In the genomic region with DNA sequence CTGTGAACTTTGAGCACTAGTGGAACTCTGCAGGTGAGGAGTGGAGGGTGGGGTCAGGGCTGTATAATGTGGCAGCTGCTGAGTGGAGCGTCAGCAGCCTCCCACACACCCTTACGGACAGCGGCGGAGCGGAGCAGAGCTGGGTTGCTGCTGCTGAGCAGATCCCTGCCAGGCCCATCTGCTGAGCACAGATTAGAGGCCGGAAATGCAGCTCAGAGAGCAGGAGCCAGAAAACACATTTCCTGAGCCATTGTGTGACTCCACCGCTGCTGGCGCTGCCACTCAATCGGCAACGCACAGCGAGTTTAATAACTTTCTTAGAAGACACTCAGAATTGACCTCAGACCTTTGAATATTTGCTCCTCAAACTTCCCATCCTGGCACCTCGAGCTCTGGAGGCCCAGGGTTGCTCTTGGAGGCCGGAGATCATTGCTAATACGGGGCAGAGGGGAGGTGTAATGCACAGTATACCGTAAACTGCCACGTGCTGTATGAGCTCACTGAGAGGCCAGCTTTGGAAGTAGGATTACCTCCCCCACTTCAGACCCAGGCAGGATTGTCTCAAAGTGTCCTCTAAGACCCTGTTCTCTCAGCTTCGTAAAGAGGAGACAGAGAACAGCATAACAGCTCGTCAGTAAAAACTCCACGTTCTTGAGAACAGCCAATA, we compare ENCODE assay signal across 8 mouse cellular contexts.
DNase-seq lines count a peak whose midpoint lies in the region; ATAC-seq lines count a peak whose summit lies in the region.

No protein-coding gene starts in this region.

- H3K4me2 ChIP-seq in forebrain, embryonic 15.5 days (replicated peaks) = no peak overlapping the region
- H3K4me2 ChIP-seq in hindbrain, embryonic 14.5 days (replicated peaks) = no peak overlapping the region

- WGBS in forebrain, embryonic 15.5 days = 32% methylated on average over 19 of the region's 19 CpGs
- WGBS in hindbrain, embryonic 14.5 days = 45% methylated on average over 19 of the region's 19 CpGs
- WGBS in macrophage (ENCODE audit: missing documents) = 38% methylated on average over 19 of the region's 19 CpGs

- peaks cover 11% of the 10 kb centered on the region for H3K4me1 ChIP-seq in forebrain, embryonic 15.5 days
- peaks cover 10% of the 10 kb centered on the region for H3K4me1 ChIP-seq in hindbrain, embryonic 14.5 days (replicated peaks; ENCODE audit: control insufficient read depth, insufficient read depth, low read length)

- H3K79me2 ChIP-seq in macrophage (ENCODE audit: inconsistent target) = no peaks in the 10 kb centered on the region

- peak; percentile 69 for ATAC-seq in forebrain, embryonic 15.5 days (replicated peaks)
- ATAC-seq in hindbrain, embryonic 14.5 days (ENCODE audit: low FRiP score) = peak; percentile 59; the same call in 1 of the 2 replicates
- no peak for ATAC-seq in cerebellum, adult (ENCODE audit: insufficient number of reproducible peaks, low FRiP score, low TSS enrichment)

- H3K27me3 ChIP-seq in forebrain, embryonic 15.5 days = no peaks in the 10 kb centered on the region
- no peaks in the 10 kb centered on the region for H3K27me3 ChIP-seq in hindbrain, embryonic 14.5 days (ENCODE audit: control insufficient read depth, insufficient read depth, low read length)

- no peak overlapping the region for H3K4me3 ChIP-seq in forebrain, embryonic 15.5 days
- H3K4me3 ChIP-seq in hindbrain, embryonic 14.5 days (replicated peaks; ENCODE audit: low read length) = no peak overlapping the region
- no peak overlapping the region for H3K4me3 ChIP-seq in macrophage (ENCODE audit: inconsistent target)

- H3K9me3 ChIP-seq in forebrain, embryonic 15.5 days = no peaks in the 10 kb centered on the region
- H3K9me3 ChIP-seq in hindbrain, embryonic 14.5 days (ENCODE audit: control insufficient read depth, low read length) = no peaks in the 10 kb centered on the region

- no peak overlapping the region for H3K9ac ChIP-seq in forebrain, embryonic 15.5 days (replicated peaks)
- H3K9ac ChIP-seq in hindbrain, embryonic 14.5 days = no peak overlapping the region

- no peaks in the 10 kb centered on the region for H3K36me3 ChIP-seq in forebrain, embryonic 15.5 days
- H3K36me3 ChIP-seq in hindbrain, embryonic 14.5 days (replicated peaks; ENCODE audit: control insufficient read depth, insufficient read depth) = no peaks in the 10 kb centered on the region
- no peaks in the 10 kb centered on the region for H3K36me3 ChIP-seq in macrophage (ENCODE audit: inconsistent target)

- peak; percentile 83 for DNase-seq in CD4-positive, CD25-positive, alpha-beta regulatory T cell, adult 2 months (ENCODE audit: low read depth, low spot score)
- peak; percentile 61 for DNase-seq in adrenal gland, postnatal 14 days
- peak; percentile 39 for DNase-seq in hindbrain, embryonic 14.5 days (ENCODE audit: low spot score)
- DNase-seq in layer of hippocampus, postnatal 36 days = peak; percentile 31 to 55
- DNase-seq in right cerebral cortex, postnatal 25 days = peak; percentile 16

- H3K27ac ChIP-seq in forebrain, embryonic 15.5 days (replicated peaks) = 0 out of 2 replicates have a peak overlapping the region, but pooled peaks have one; percentile 14
- 0 out of 2 replicates have a peak overlapping the region, but pooled peaks have one; percentile 26 for H3K27ac ChIP-seq in hindbrain, embryonic 14.5 days
- H3K27ac ChIP-seq in macrophage = 0 out of 2 replicates have a peak overlapping the region, but pooled peaks have one; percentile 8

Comparison
In these comparisons a context has a peak if more than half of its experiments do, and no peak if none do; other contexts are left out.
1. DNase-seq: peak in every context shown above with its lines; median percentile 83 in CD4-positive, CD25-positive, alpha-beta regulatory T cell, adult 2 months; 61 in adrenal gland, postnatal 14 days; 43 in layer of hippocampus, postnatal 36 days; 39 in hindbrain, embryonic 14.5 days; 16 in right cerebral cortex, postnatal 25 days.